Mouse (Mus musculus) urinary bladder, adult 2 months (tissue): ENCODE results near the gene Myo19. TPM values are rescaled to one million over a fixed set of nuclear protein-coding genes. Genes with fewer than 3 reads are reported as not detected.

ENCODE experiments used
- DNase-seq: peaks from one replicate; pipeline ENCODE4 v3.0.0; 2022; ENCODE audit warnings: low spot score
- polyA plus RNA-seq: library from polyadenylated mRNA; depleted of rRNA; stranded (reverse); fragments of >200 nt; gene quantifications from 2 replicates; pipeline ENCODE4 v1.2.3, GENCODE M21; 2012

The Myo19 gene
- polyA plus RNA-seq, 1 experiment, result 17.4 TPM

DNA sequence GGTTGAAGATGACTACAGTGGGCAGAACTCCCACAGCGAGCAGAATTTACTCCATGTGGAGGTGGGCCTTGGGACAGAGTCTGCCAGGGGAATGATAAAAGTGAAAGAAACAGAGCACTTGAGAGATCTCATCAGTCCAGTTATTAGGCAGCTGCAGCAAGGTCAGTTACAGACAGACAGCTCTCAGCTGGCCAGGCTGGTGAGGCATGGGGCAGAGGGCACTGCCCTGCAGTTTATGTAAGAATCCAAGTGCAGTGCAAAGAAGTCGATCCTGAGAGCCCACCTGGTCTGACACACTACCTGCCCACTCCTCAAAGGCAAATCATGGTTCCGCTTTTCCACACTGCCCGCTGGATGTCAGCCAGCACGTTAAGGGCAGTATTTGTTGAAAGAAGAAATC lies 6.3 kb downstream of the Myo19 start:
- peak; percentile 19 for DNase-seq

DNA sequence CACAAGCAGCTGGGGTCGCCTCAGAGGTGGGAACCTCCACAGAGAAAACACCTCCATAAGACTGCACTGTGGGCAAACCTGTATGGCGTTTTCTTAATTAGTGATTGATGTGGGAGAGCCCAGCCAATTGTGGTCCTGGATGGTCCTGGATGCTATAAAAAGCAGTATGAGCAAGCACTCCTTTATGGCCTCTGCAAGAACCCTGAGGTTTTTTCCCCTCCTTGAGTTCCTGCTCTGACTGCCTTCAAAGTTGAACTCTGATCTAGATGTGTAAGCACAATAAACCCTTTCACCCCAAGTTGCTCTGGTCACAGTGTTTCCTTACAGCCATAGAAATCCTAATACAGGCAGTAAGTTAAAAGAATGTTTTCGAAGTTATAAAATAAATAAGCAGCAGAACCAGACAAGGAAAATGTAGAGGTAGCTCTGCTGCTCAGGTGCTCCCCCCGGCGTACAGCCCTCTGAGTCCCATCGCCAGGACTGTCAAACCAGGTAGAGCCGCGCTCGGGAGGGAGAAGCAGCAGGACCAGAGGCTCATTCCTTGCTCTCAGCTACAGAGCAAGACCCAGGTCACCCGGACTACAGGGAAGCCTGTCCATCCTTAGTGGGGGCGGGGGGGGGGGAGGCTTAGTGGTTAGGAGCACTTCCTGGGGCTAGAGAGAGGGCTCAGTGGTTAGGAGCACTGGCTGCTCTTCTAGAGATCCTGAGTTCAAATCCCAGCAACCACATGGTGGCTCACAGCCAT lies 7.0 kb downstream of the Myo19 start:
- peak; percentile 15 for DNase-seq

DNA sequence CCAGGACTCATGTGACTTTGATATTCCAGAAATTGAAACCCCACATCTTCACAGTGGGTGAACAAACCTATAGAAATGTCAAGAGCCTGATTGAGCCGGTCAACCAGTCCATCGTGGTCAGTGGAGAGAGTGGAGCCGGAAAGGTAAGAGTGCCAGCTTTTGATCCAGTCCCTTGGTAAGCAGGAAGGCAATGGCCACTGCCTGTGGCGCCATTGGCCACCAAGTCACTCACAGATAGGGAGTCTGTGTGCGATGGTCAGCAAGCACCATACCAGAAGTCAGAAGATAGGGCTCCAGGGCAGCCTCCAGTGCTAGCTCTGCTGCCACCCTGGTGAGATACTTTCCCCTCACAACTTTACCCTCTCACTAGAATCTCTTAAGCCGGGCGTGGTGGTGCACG lies 8.1 kb downstream of the Myo19 start:
- no peak for DNase-seq

GRCm38 (mm10) chr11:84889492-84889891 lies 9.5 kb downstream of the Myo19 start:
- no peak for DNase-seq

DNA sequence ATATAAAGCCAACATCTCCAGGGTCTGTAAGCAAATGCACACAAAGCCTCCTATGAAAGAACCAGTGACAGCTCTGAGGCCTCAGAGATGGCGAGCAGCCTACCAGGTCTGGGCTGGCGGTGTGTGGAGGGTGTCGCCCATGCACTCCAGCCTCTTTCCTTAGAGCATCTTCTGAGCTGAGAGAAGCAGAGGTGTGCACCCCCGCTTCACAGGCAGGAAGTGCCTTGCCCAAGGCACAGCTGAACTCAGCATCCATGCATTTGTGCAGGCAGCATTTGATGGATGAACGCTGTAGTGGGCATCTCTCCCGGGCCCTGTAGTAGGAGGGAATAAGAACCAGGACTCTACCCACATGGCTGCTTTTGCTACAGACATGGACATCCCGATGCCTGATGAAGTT lies 11.8 kb downstream of the Myo19 start:
- DNase-seq, result peak; percentile 11

DNA sequence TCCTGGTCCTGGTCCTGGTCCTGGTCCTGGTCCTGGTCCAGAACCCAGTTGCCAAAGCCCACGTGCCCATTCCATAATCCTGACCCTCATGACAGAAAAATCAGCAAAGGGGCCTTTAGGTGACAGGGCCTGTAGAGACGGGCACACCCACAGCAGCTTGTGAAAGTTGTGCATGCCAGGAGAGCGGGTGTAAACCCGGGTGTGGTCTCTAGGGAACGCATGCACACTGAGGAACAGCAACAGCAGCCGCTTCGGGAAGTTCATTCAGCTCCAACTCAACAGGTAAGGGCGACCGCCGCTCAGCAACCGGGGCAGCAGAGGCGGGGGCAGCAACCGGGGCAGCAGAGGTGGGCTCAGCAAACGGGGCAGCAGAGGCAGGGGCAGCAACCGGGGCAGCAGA lies 13.2 kb downstream of the Myo19 start:
- DNase-seq, result peak; percentile 16

DNA sequence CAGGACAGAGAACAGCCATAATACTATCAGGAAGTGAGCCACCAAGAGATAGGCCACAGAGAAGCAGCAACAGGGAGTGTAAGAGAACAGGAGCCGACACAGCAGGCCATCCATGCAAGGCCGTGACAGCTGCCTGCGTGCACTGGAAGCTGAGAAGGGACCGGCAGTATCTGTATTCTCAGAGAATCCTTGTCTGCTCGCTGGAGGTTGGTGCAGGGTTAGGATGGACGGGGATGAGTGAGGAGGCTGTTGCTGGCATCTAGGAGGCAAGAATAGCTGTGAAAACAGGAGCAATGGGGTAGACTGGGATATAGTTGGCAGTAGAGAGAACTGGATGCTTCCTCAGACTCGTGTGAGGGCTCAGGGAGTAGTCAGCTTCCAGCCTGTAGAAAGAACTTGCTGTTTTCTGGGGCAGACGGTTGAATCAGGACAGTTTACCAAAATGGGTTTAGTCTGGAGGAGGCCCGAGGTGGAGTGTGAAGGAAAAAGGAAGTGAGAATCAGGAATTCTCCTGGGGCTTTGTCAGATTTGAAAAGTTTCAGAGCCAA lies 24.7 kb downstream of the Myo19 start:
- DNase-seq, result no peak

- DNase-seq, result no peak
Observed at GRCm38 (mm10) chr11:84907081-84907480, 27.1 kb downstream of the Myo19 start.

DNA sequence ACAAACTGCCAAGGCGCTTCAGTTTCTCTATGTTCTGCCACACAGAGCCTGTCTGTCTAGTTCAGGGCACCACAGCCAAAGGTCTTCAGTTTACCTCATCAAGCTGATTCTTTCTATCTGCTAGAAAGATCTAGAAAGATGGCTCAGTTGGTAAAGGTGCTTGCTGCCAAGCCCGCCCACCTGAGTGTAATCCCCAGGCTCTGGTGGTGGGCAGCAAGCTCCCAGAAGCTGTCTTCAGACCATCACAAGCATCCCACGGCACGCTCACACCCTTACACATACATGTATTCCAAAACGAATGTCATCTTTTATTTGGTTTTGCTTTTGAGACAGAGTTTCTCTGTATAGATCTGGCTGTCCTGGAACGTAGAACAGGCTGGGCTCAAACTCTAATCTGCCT lies 28.5 kb downstream of the Myo19 start:
- no peak for DNase-seq

GRCm38 (mm10) chr11:84910411-84910810 lies 30.5 kb downstream of the Myo19 start:
- DNase-seq, result no peak

GRCm38 (mm10) chr11:84914673-84915072 lies 34.7 kb downstream of the Myo19 start:
- no peak for DNase-seq

- DNase-seq, result peak; percentile 60
Observed at GRCm38 (mm10) chr11:84916053-84916702, 36.2 kb downstream of the Myo19 start, which contains the start of gene Znhit3. TSS of gene Znhit3 (minus strand) at chr11:84916366.

DNA sequence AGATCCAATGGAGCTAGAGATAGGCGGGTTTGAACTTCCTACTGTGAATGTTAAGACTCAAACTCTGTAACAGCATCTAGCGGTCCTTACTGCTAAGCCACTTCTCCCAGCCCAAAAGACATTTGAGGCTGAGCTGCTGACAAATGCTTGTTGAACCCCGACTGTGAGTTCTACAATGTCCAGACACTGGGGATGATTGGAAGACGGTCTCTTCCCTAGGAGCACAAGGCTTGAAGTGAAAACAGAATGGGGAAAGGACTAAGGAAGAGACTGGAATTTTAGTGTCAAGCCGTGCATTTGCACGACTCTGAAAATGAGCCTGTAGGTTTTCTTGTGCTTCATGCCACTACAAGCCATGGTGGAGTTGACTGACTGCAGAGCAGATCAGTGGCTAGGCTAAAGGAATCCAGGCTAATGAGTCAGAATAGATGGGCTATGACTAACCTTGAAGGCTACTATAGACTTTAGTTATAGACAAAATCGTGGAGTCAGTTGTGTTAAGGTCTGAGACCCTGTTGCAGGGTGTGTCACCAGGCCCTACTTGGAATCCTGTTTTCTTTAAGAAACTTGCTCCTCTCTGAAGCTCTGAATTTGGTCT lies 36.9 kb downstream of the Myo19 start:
- no peak for DNase-seq

GRCm38 (mm10) chr11:84918425-84918824 lies 38.5 kb downstream of the Myo19 start:
- peak; percentile 69 for DNase-seq

GRCm38 (mm10) chr11:84919276-84919675 lies 39.3 kb downstream of the Myo19 start:
- DNase-seq, result no peak

GRCm38 (mm10) chr11:84919951-84920350 lies 40.0 kb downstream of the Myo19 start:
- no peak for DNase-seq

DNA sequence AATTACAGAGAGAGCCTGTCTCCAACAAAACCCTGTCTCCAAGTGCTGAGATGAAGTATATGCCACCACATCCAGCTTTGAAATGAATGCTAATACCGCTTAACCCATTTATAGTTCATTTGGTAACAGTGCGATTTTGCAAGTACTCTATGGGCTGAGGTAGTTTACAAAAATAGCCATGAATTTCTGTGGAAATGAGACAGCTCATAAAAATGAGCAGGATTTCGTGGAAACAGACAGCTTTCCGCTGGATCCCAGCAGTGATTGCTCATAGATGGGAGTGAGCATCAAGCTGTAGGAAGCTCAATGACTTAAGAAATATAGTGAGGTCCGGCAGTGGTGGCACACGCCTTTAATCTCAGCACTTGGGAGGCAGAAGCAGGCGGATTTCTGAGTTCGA lies 41.0 kb downstream of the Myo19 start:
- no peak for DNase-seq

DNA sequence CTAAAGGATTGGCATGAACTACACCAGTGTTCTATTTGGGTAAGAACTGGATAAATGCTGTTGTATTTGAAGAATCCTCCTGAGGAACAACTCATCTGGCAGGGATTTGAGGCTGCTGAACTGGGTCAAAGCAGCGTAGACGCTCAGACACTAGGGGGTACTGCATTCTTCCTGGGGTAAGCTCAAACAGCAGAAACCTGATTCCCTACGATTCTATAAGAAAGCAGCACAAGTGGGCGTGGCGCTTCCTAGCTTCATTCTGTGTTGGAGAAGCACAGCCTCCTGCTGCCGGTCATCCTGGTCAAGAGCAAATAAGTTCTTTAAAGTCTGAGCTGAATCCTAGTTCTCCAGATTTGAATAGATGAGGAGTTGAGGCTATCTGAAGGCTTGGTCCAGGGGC lies 52.3 kb downstream of the Myo19 start:
- DNase-seq, result no peak

DNA sequence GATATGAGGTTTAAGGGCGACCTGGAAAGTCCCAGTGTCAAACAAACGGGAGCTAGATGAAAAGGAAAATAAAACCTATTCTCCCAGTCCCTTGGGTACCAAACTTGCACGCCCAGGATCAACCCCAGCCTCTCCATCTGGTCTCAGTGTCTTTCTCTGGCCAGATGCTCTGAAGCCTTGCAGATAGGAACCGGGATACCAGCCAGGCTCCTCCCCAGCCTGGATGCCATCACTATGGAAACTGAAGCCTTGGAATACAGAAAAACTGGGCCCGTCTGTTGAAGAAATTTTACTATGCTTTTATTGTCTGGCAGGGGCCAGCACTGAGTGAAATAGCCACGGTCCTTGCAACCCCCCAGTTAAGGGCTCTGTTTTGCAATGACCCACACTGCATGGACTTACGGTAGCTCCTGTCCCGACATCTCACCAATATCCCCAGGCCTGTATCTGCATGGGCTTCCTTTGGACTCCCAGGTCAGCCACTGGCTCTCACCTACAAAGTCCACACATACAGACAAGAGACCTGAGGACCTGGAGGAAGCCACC lies 59.6 kb downstream of the Myo19 start:
- no peak for DNase-seq

GRCm38 (mm10) chr11:84940140-84940539 lies 60.2 kb downstream of the Myo19 start:
- no peak for DNase-seq

- DNase-seq, result peak; percentile 24
Observed at GRCm38 (mm10) chr11:84943948-84944347, 64.0 kb downstream of the Myo19 start.

GRCm38 (mm10) chr11:84944639-84945435 lies 64.9 kb downstream of the Myo19 start:
- DNase-seq, result no peak
